In the genomic region with DNA sequence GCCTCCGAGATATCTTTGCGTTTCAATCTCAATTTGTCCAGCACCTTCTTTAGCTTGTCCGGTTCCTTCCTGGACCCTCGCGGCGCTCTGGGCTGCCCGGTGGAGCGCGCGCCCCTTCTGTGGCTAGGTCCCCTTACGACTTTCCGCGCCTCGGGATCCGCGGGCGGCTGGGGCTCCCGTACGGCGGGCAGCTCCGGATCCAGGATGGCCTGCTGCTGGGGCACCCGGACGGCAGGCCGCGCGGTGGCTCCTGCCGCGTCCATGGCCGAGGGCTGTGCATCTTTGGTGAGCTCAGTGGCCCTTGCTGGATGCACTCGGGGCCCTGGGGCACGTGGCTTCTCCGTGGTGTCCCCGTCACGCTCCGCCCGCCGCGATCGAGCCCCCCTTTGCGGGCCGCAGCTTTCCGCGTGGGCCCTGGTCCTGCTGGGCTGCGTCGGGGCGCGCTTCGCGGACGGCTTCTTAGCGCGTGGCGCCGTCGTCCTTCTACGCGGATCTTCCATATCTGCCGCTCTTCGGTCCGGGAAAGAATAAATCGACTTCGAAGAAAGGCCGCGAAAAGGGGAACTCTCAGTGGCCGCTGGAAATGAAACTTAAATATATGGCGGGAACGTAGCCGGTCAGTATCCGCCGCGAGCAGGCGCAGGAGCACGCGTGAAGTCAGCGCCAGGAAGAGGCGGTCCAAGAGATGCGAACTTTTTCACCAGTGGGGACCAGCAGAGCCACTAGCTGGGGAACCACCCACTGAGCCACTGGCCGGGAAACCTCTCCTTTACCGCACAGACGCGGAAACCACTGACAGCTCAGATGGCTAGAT, we compare ENCODE assay signal across 8 mouse cellular contexts. TPM values are rescaled to one million over a fixed set of nuclear protein-coding genes. Genes with fewer than 3 reads are reported as not detected.
DNase-seq lines count a peak whose midpoint lies in the region; ATAC-seq lines count a peak whose summit lies in the region.

A gene (minus strand): TSS at position 659 of the 814 bp plus-strand sequence.

- peaks cover 60% of the 10 kb centered on the region for H3K27me3 ChIP-seq in forebrain, embryonic 14.5 days (replicated peaks; ENCODE audit: control insufficient read depth, insufficient read depth, low read length)

- H3K27ac ChIP-seq in forebrain, embryonic 14.5 days (ENCODE audit: low read depth, low read length), result no peak within 1 kb of the TSS

- peak within 1 kb of the TSS; percentile 37 for H3K4me3 ChIP-seq in forebrain, embryonic 14.5 days (ENCODE audit: low read depth, low read length)

- H3K36me3 ChIP-seq in forebrain, embryonic 14.5 days (ENCODE audit: control insufficient read depth, insufficient read depth, low read length), result no peaks in the 10 kb centered on the region

- peak within 1 kb of the TSS; percentile 63 for H3K4me2 ChIP-seq in forebrain, embryonic 14.5 days (ENCODE audit: low read length)

- H3K4me1 ChIP-seq in forebrain, embryonic 14.5 days (ENCODE audit: control insufficient read depth, insufficient read depth, low read length), result no peaks in the 10 kb centered on the region

- DNase-seq in CD4-positive helper T cell, adult 2 months (ENCODE audit: low read depth, low spot score), result peak; percentile 79
- peak; percentile 42 for DNase-seq in adrenal gland, adult 8-10 months
- DNase-seq in forebrain, embryonic 14.5 days (ENCODE audit: low spot score), result peak; percentile 35
- DNase-seq in heart, postnatal 36 days, result peak; percentile 72 to 75
- DNase-seq in layer of hippocampus, postnatal 10 days (ENCODE audit: low spot score in 2 of 2), result peak; percentile 11 to 35
- peak; percentile 83 for DNase-seq in lung, postnatal 36 days
- peak; percentile 56 for DNase-seq in ovary, postnatal 36 days (ENCODE audit: low spot score)
- peak; percentile 63 for DNase-seq in urinary bladder, postnatal 14 days (ENCODE audit: low spot score)

- peak within 1 kb of the TSS; percentile 55 for H3K9ac ChIP-seq in forebrain, embryonic 14.5 days (ENCODE audit: low read length)

- intact Hi-C loops in heart, postnatal 36 days (cut with DNase I), result loop anchor here (10.0 kb wide), 1 partner anchor 328 kb away; no protein-coding TSS in a partner anchor

- peak; percentile 58 for ATAC-seq in forebrain, embryonic 14.5 days

- under 1% methylated on average over 81 of the region's 81 CpGs for WGBS in forebrain, embryonic 14.5 days

- H3K9me3 ChIP-seq in forebrain, embryonic 14.5 days (replicated peaks; ENCODE audit: control insufficient read depth, low read length), result no peaks in the 10 kb centered on the region

RNA-seq across cellular contexts. Expression of the gene that starts here (rescaled TPM):
- under 1 TPM; 0.52 to 0.86 (median 0.72) TPM for total RNA-seq in adrenal gland, adult 8-10 months (2022)
- 0.50 and 0.51 TPM in 2 replicates for polyA plus RNA-seq in forebrain, embryonic 14.5 days (2014; fragmentation: Nextera tagmentation; extraction: Ambion mirVana)
- total RNA-seq in heart, postnatal 36 days (2021), result under 1 TPM; 0.54 to 0.56 TPM
- total RNA-seq in layer of hippocampus, postnatal 10 days (2021), result under 1 TPM; 0.94 to 0.96 TPM

Comparison
In these comparisons a context has a peak if more than half of its experiments do, and no peak if none do; other contexts are left out.
1. Peak in DNase-seq in adrenal gland, adult 8-10 months; RNA of the gene not detected or under 1 TPM.
2. Peak in DNase-seq, ATAC-seq, H3K4me3 ChIP-seq, H3K9ac ChIP-seq and H3K4me2 ChIP-seq in forebrain, embryonic 14.5 days; RNA of the gene not detected or under 1 TPM.
3. Peak in DNase-seq in heart, postnatal 36 days; RNA of the gene not detected or under 1 TPM.
4. Peak in DNase-seq in layer of hippocampus, postnatal 10 days; RNA of the gene not detected or under 1 TPM.
5. DNase-seq: peak in every context shown above with its lines; median percentile 83 in lung, postnatal 36 days; 79 in CD4-positive helper T cell, adult 2 months; 74 in heart, postnatal 36 days; 63 in urinary bladder, postnatal 14 days; 56 in ovary, postnatal 36 days; 42 in adrenal gland, adult 8-10 months; 35 in forebrain, embryonic 14.5 days; 23 in layer of hippocampus, postnatal 10 days.